Mouse (Mus musculus): ENCODE results near the gene Rbm15b. TPM values are rescaled to one million over a fixed set of nuclear protein-coding genes. Genes with fewer than 3 reads are reported as not detected.

Gene Rbm15b
- polyA plus RNA-seq, 1 experiment from 2014 or later = 8.1 TPM

- no peak overlapping the region for H3K27ac ChIP-seq (ENCODE audit: low read depth, low read length)
- H3K27me3 ChIP-seq (ENCODE audit: control insufficient read depth, insufficient read depth, low read length) = no peaks in the 10 kb centered on the region
- 64% methylated on average over 4 of the region's 4 CpGs for WGBS (ENCODE audit: insufficient replicate concordance)
- no peak overlapping the region for H3K4me3 ChIP-seq (ENCODE audit: low read depth, low read length)
- peaks cover 24% of the 10 kb centered on the region for H3K36me3 ChIP-seq (ENCODE audit: control insufficient read depth, insufficient read depth, low read length)
- no peak overlapping the region for H3K4me2 ChIP-seq
- ATAC-seq (replicated peaks; ENCODE audit: insufficient number of reproducible peaks, low FRiP score, low TSS enrichment) = no peak
- H3K4me1 ChIP-seq (ENCODE audit: control insufficient read depth, insufficient read depth, low read length) = peaks cover 11% of the 10 kb centered on the region
- no peak overlapping the region for H3K9ac ChIP-seq (ENCODE audit: low read depth, low read length)
- H3K9me3 ChIP-seq (replicated peaks; ENCODE audit: control insufficient read depth, low read length) = no peaks in the 10 kb centered on the region
Measured at GRCm38 (mm10) chr9:106879471-106879870, 7.8 kb downstream of the Rbm15b start.

GRCm38 (mm10) chr9:106876666-106877065 is 10.6 kb downstream of the Rbm15b start:
- Histone ChIP-seq H3K9ac (ENCODE audit: low read depth, low read length) (no peak overlapping the region), H3K4me2 (no peak overlapping the region), H3K27ac (ENCODE audit: low read depth, low read length) (no peak overlapping the region), H3K4me3 (ENCODE audit: low read depth, low read length) (no peak overlapping the region), H3K9me3 (replicated peaks; ENCODE audit: control insufficient read depth, low read length) (no peaks in the 10 kb centered on the region), H3K36me3 (ENCODE audit: control insufficient read depth, insufficient read depth, low read length) (peaks cover 19% of the 10 kb centered on the region), H3K4me1 (ENCODE audit: control insufficient read depth, insufficient read depth, low read length) (no peaks in the 10 kb centered on the region; the same call in 1 of the 2 replicates), H3K27me3 (ENCODE audit: control insufficient read depth, insufficient read depth, low read length) (no peaks in the 10 kb centered on the region)
- WGBS (ENCODE audit: insufficient replicate concordance) = 90% methylated on average over 3 of the region's 3 CpGs
- no peak for ATAC-seq (replicated peaks; ENCODE audit: insufficient number of reproducible peaks, low FRiP score, low TSS enrichment)

- no peak for ATAC-seq (replicated peaks; ENCODE audit: insufficient number of reproducible peaks, low FRiP score, low TSS enrichment)
- no peak overlapping the region for H3K4me2 ChIP-seq
- H3K9me3 ChIP-seq (replicated peaks; ENCODE audit: control insufficient read depth, low read length) = no peaks in the 10 kb centered on the region
- no peaks in the 10 kb centered on the region for H3K4me1 ChIP-seq (ENCODE audit: control insufficient read depth, insufficient read depth, low read length)
- no peak overlapping the region for H3K4me3 ChIP-seq (ENCODE audit: low read depth, low read length)
- WGBS (ENCODE audit: insufficient replicate concordance) = 79% methylated on average over 5 of the region's 5 CpGs
- H3K27me3 ChIP-seq (ENCODE audit: control insufficient read depth, insufficient read depth, low read length) = no peaks in the 10 kb centered on the region
- H3K27ac ChIP-seq (ENCODE audit: low read depth, low read length) = no peak overlapping the region
- no peak overlapping the region for H3K9ac ChIP-seq (ENCODE audit: low read depth, low read length)
- H3K36me3 ChIP-seq (ENCODE audit: control insufficient read depth, insufficient read depth, low read length) = peaks cover 14% of the 10 kb centered on the region
Measured at GRCm38 (mm10) chr9:106874216-106874615, 13.0 kb downstream of the Rbm15b start.

- 87% methylated on average over 11 of the region's 11 CpGs for WGBS (ENCODE audit: insufficient replicate concordance)
- Histone ChIP-seq H3K9me3 (replicated peaks; ENCODE audit: control insufficient read depth, low read length) (no peaks in the 10 kb centered on the region), H3K9ac (ENCODE audit: low read depth, low read length) (no peak overlapping the region), H3K27me3 (ENCODE audit: control insufficient read depth, insufficient read depth, low read length) (no peaks in the 10 kb centered on the region), H3K36me3 (ENCODE audit: control insufficient read depth, insufficient read depth, low read length) (peaks cover 24% of the 10 kb centered on the region), H3K4me3 (ENCODE audit: low read depth, low read length) (no peak overlapping the region), H3K4me2 (no peak overlapping the region), H3K27ac (ENCODE audit: low read depth, low read length) (no peak overlapping the region), H3K4me1 (ENCODE audit: control insufficient read depth, insufficient read depth, low read length) (no peaks in the 10 kb centered on the region)
- ATAC-seq (replicated peaks; ENCODE audit: insufficient number of reproducible peaks, low FRiP score, low TSS enrichment) = no peak
Measured at GRCm38 (mm10) chr9:106858036-106858435, 29.2 kb downstream of the Rbm15b start.

- H3K4me3 ChIP-seq (ENCODE audit: low read depth, low read length) = no peak overlapping the region
- H3K27me3 ChIP-seq (ENCODE audit: control insufficient read depth, insufficient read depth, low read length) = no peaks in the 10 kb centered on the region
- no peak overlapping the region for H3K9ac ChIP-seq (ENCODE audit: low read depth, low read length)
- H3K9me3 ChIP-seq (replicated peaks; ENCODE audit: control insufficient read depth, low read length) = no peaks in the 10 kb centered on the region
- no peak for ATAC-seq (replicated peaks; ENCODE audit: insufficient number of reproducible peaks, low FRiP score, low TSS enrichment)
- H3K27ac ChIP-seq (ENCODE audit: low read depth, low read length) = no peak overlapping the region
- WGBS (ENCODE audit: insufficient replicate concordance) = 77% methylated on average over 3 of the region's 3 CpGs
- no peaks in the 10 kb centered on the region for H3K4me1 ChIP-seq (ENCODE audit: control insufficient read depth, insufficient read depth, low read length)
- H3K36me3 ChIP-seq (ENCODE audit: control insufficient read depth, insufficient read depth, low read length) = peaks cover 24% of the 10 kb centered on the region
- H3K4me2 ChIP-seq = no peak overlapping the region
Measured at GRCm38 (mm10) chr9:106856664-106857063, 30.6 kb downstream of the Rbm15b start.

- WGBS (ENCODE audit: insufficient replicate concordance) = 93% methylated on average over 6 of the region's 6 CpGs
- no peak overlapping the region for H3K27ac ChIP-seq (ENCODE audit: low read depth, low read length)
- H3K4me1 ChIP-seq (ENCODE audit: control insufficient read depth, insufficient read depth, low read length) = no peaks in the 10 kb centered on the region
- H3K9me3 ChIP-seq (replicated peaks; ENCODE audit: control insufficient read depth, low read length) = no peaks in the 10 kb centered on the region
- H3K27me3 ChIP-seq (ENCODE audit: control insufficient read depth, insufficient read depth, low read length) = no peaks in the 10 kb centered on the region
- no peak overlapping the region for H3K4me2 ChIP-seq
- peaks cover 35% of the 10 kb centered on the region for H3K36me3 ChIP-seq (ENCODE audit: control insufficient read depth, insufficient read depth, low read length)
- no peak overlapping the region for H3K4me3 ChIP-seq (ENCODE audit: low read depth, low read length)
- ATAC-seq (replicated peaks; ENCODE audit: insufficient number of reproducible peaks, low FRiP score, low TSS enrichment) = no peak
- no peak overlapping the region for H3K9ac ChIP-seq (ENCODE audit: low read depth, low read length)
Measured at GRCm38 (mm10) chr9:106842800-106843199, 44.4 kb downstream of the Rbm15b start.

- H3K9ac ChIP-seq (ENCODE audit: low read depth, low read length) = no peak overlapping the region
- no peaks in the 10 kb centered on the region for H3K4me1 ChIP-seq (ENCODE audit: control insufficient read depth, insufficient read depth, low read length)
- no peak overlapping the region for H3K4me3 ChIP-seq (ENCODE audit: low read depth, low read length)
- no peak for ATAC-seq (replicated peaks; ENCODE audit: insufficient number of reproducible peaks, low FRiP score, low TSS enrichment)
- no peaks in the 10 kb centered on the region for H3K27me3 ChIP-seq (ENCODE audit: control insufficient read depth, insufficient read depth, low read length)
- H3K9me3 ChIP-seq (replicated peaks; ENCODE audit: control insufficient read depth, low read length) = no peaks in the 10 kb centered on the region
- H3K36me3 ChIP-seq (ENCODE audit: control insufficient read depth, insufficient read depth, low read length) = peaks cover 39% of the 10 kb centered on the region
- H3K27ac ChIP-seq (ENCODE audit: low read depth, low read length) = no peak overlapping the region
- WGBS (ENCODE audit: insufficient replicate concordance) = 98% methylated on average over 1 of the region's 1 CpGs
- no peak overlapping the region for H3K4me2 ChIP-seq
Measured at GRCm38 (mm10) chr9:106840569-106840968, 46.7 kb downstream of the Rbm15b start.

Other genes starting within 250 kb of the Rbm15b start
- 0.18 TPM in 1 of 2 replicates, not detected in the other for gene Grm2, start 231.3 kb downstream of the Rbm15b start, polyA plus RNA-seq (2014; fragmentation: Nextera tagmentation; extraction: Ambion mirVana)
- gene Tex264, start 201.5 kb downstream of the Rbm15b start, polyA plus RNA-seq (2014; fragmentation: Nextera tagmentation; extraction: Ambion mirVana) = 34.7 and 36.8 TPM in 2 replicates
- gene Rad54l2, start 98.2 kb downstream of the Rbm15b start, polyA plus RNA-seq (2014; fragmentation: Nextera tagmentation; extraction: Ambion mirVana) = 3.2 and 5.8 TPM in 2 replicates
- gene Dcaf1, start 65.6 kb downstream of the Rbm15b start, polyA plus RNA-seq (2014; fragmentation: Nextera tagmentation; extraction: Ambion mirVana) = 21.7 and 23.5 TPM in 2 replicates
- 296 and 316 TPM in 2 replicates for gene Manf, start 4.6 kb upstream of the Rbm15b start, polyA plus RNA-seq (2014; fragmentation: Nextera tagmentation; extraction: Ambion mirVana)

All from heart, embryonic 11.5 days (tissue).